Mouse (Mus musculus) embryo, embryonic 10.5 days (tissue): Measurements from ENCODE around the gene Sdk2.
A peak's percentile ranks its signal among the peaks of the same experiment; 100 is the strongest.

Experiments
- DNase-seq: peaks from one replicate; pipeline ENCODE4 v3.0.0-alpha.2; 2015; ENCODE audit warnings: low spot score

Gene Sdk2

GRCm38 (mm10) chr11:113763449-113763848 is 303.4 kb downstream of the Sdk2 start:
- DNase-seq = no peak

- DNase-seq = no peak
These were observed 304.6 kb downstream of the Sdk2 start for GRCm38 (mm10) chr11:113762136-113762797.

GRCm38 (mm10) chr11:113761646-113762045 is 305.2 kb downstream of the Sdk2 start:
- no peak for DNase-seq

GRCm38 (mm10) chr11:113760476-113760875 is 306.4 kb downstream of the Sdk2 start:
- DNase-seq = no peak

- DNase-seq = no peak
These were observed 308.0 kb downstream of the Sdk2 start for GRCm38 (mm10) chr11:113758851-113759250.

GRCm38 (mm10) chr11:113756578-113756977 is 310.3 kb downstream of the Sdk2 start:
- DNase-seq = no peak

- DNase-seq = no peak
These were observed 311.0 kb downstream of the Sdk2 start for GRCm38 (mm10) chr11:113755878-113756277.

- no peak for DNase-seq
These were observed 312.0 kb downstream of the Sdk2 start for GRCm38 (mm10) chr11:113754845-113755244.

- DNase-seq = no peak
These were observed 314.0 kb downstream of the Sdk2 start for GRCm38 (mm10) chr11:113752685-113753430.

- DNase-seq = peak; percentile 51
These were observed 314.6 kb downstream of the Sdk2 start for GRCm38 (mm10) chr11:113752158-113752661.

- DNase-seq = peak; percentile 97
These were observed 315.3 kb downstream of the Sdk2 start, which contains the start of gene Cdc42ep4 for GRCm38 (mm10) chr11:113751484-113752084. TSS of gene Cdc42ep4 (minus strand) at chr11:113751881.

GRCm38 (mm10) chr11:113750571-113751483 is 316.0 kb downstream of the Sdk2 start:
- DNase-seq = peak; percentile 87

GRCm38 (mm10) chr11:113749749-113750351 is 317.0 kb downstream of the Sdk2 start:
- DNase-seq = peak; percentile 75

- peak; percentile 68 for DNase-seq
These were observed 317.9 kb downstream of the Sdk2 start for GRCm38 (mm10) chr11:113748797-113749521.

GRCm38 (mm10) chr11:113747725-113748380 is 319.0 kb downstream of the Sdk2 start:
- DNase-seq = no peak

- DNase-seq = peak; percentile 69
These were observed 319.8 kb downstream of the Sdk2 start for GRCm38 (mm10) chr11:113747056-113747455.

- no peak for DNase-seq
These were observed 320.9 kb downstream of the Sdk2 start for GRCm38 (mm10) chr11:113745961-113746360.

GRCm38 (mm10) chr11:113742998-113743397 is 323.8 kb downstream of the Sdk2 start:
- no peak for DNase-seq

GRCm38 (mm10) chr11:113740100-113740499 is 326.7 kb downstream of the Sdk2 start:
- no peak for DNase-seq

- no peak for DNase-seq
These were observed 327.6 kb downstream of the Sdk2 start for GRCm38 (mm10) chr11:113739213-113739612.
